Mouse (Mus musculus) heart, embryonic 11.5 days (tissue): ENCODE results near the gene Gstm2. TPM values are rescaled to one million over a fixed set of nuclear protein-coding genes. Genes with fewer than 3 reads are reported as not detected.
"Not testable (repeated sequence)": the region's sequence is repeated elsewhere in the genome, so short reads cannot be mapped to it uniquely, and the experiment has no call there.

Experiments used
- ATAC-seq: fragments of 200-750 bp; cut with Nextera tagmentation; replicated peaks from 2 replicates; pipeline ENCODE4 v1.8.0; 2017; ENCODE audit warnings: moderate library complexity; ENCODE audit not compliant: insufficient number of reproducible peaks, low FRiP score, low TSS enrichment
- H3K27ac ChIP-seq: fragments of 300-500 bp; sonication (generic); 2 replicates; pipeline ENCODE4 v1.5.1; 2014; ENCODE audit warnings: mild to moderate bottlenecking, low read depth, low read length
- H3K27me3 ChIP-seq: fragments of 300-500 bp; sonication (generic); 2 replicates; pipeline ENCODE4 v1.6.1; 2014; ENCODE audit warnings: mild to moderate bottlenecking, low read length, mixed read lengths; ENCODE audit not compliant: control insufficient read depth, insufficient read depth
- H3K36me3 ChIP-seq: fragments of 300-500 bp; sonication (generic); 2 replicates; pipeline ENCODE4 v1.6.1; 2014; ENCODE audit warnings: mild to moderate bottlenecking, low read length, moderate library complexity, mixed read lengths; ENCODE audit not compliant: control insufficient read depth, insufficient read depth
- H3K4me1 ChIP-seq: fragments of 300-500 bp; sonication (generic); 2 replicates; pipeline ENCODE4 v1.6.1; 2014; ENCODE audit warnings: low read length; ENCODE audit not compliant: control insufficient read depth, insufficient read depth
- H3K4me2 ChIP-seq: fragments of 300-500 bp; sonication (generic); 2 replicates; pipeline ENCODE4 v1.6.1; 2014; ENCODE audit warnings: mild to moderate bottlenecking, moderate library complexity
- H3K4me3 ChIP-seq: fragments of 300-500 bp; sonication (generic); 2 replicates; pipeline ENCODE4 v1.5.1; 2014; ENCODE audit warnings: low read depth, low read length
- H3K9ac ChIP-seq: fragments of 300-500 bp; sonication (generic); 2 replicates; pipeline ENCODE4 v1.6.1; 2014; ENCODE audit warnings: mild to moderate bottlenecking, low read depth, low read length, moderate library complexity
- H3K9me3 ChIP-seq: fragments of 300-500 bp; sonication (generic); replicated peaks from 2 replicates; pipeline ENCODE4 v1.6.1; 2016; ENCODE audit warnings: low read length; ENCODE audit not compliant: control insufficient read depth
- WGBS: fragments of 180-500 bp; shearing (Covaris S2); extraction: QIAGEN DNeasy Blood & Tissue Kit; methylation state at CpG from one replicate; pipeline ENCODE4 v1.1.7; 2014; ENCODE audit not compliant: insufficient replicate concordance; 5-methylcytosine and 5-hydroxymethylcytosine counted together
- polyA plus RNA-seq: library from polyadenylated mRNA; unstranded; fragments of >200 nt; fragmentation: Nextera tagmentation; extraction: Ambion mirVana; gene quantifications from 2 replicates; pipeline ENCODE4 v1.2.1, GENCODE M21; 2014

Gene Gstm2
- polyA plus RNA-seq, 1 experiment from 2014 or later: 57.5 TPM

GRCm38 (mm10) chr3:108011558-108011957 is 25.3 kb upstream of the Gstm2 start:
- H3K4me2 ChIP-seq: no peak overlapping the region
- 65% methylated on average over 3 of the region's 3 CpGs for WGBS
- H3K9ac ChIP-seq: no peak overlapping the region
- H3K4me3 ChIP-seq: no peak overlapping the region
- no peak overlapping the region for H3K27ac ChIP-seq
- H3K27me3 ChIP-seq: no peaks in the 10 kb centered on the region
- no peak for ATAC-seq
- no peaks in the 10 kb centered on the region for H3K9me3 ChIP-seq
- no peaks in the 10 kb centered on the region for H3K36me3 ChIP-seq
- no peaks in the 10 kb centered on the region for H3K4me1 ChIP-seq

- Histone ChIP-seq H3K4me2 (no peak overlapping the region), H3K36me3 (no peaks in the 10 kb centered on the region), H3K9ac (no peak overlapping the region), H3K27ac (no peak overlapping the region), H3K4me1 (no peaks in the 10 kb centered on the region), H3K27me3 (no peaks in the 10 kb centered on the region), H3K4me3 (no peak overlapping the region), H3K9me3 (no peaks in the 10 kb centered on the region)
- no peak for ATAC-seq
- 48% methylated on average over 2 of the region's 2 CpGs for WGBS
Measured at GRCm38 (mm10) chr3:108010286-108010685, 24.0 kb upstream of the Gstm2 start.

DNA sequence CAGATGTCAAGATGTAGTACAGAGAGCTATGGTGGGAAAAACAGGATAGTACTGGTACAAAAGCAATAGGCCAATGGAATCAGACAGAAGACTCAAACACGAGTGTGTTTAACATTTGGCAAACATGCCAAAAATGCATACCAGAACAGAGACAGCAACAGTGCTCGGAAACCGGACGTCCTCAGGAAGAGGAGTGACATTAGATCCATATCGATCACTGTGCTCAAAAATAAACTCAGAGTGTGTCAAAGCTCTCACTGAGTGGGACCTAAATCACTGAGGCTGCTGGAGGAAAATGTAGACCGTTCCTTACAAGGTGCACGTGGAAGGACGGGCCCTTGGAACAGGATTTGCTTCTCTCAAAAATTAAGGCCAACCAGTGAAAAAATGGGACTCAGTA is 15.8 kb upstream of the Gstm2 start:
- Histone ChIP-seq H3K4me1 (no peaks in the 10 kb centered on the region), H3K27ac (no peak overlapping the region), H3K9me3 (no peaks in the 10 kb centered on the region), H3K9ac (no peak overlapping the region), H3K4me3 (no peak overlapping the region), H3K36me3 (no peaks in the 10 kb centered on the region), H3K27me3 (no peaks in the 10 kb centered on the region), H3K4me2 (no peak overlapping the region)
- 77% methylated on average over 8 of the region's 8 CpGs for WGBS
- no peak for ATAC-seq

GRCm38 (mm10) chr3:107999491-107999890 is 13.2 kb upstream of the Gstm2 start:
- Histone ChIP-seq H3K9me3 (no peaks in the 10 kb centered on the region), H3K4me3 (no peak overlapping the region), H3K4me2 (no peak overlapping the region), H3K36me3 (no peaks in the 10 kb centered on the region), H3K27me3 (no peaks in the 10 kb centered on the region), H3K4me1 (no peaks in the 10 kb centered on the region), H3K27ac (no peak overlapping the region), H3K9ac (no peak overlapping the region)
- WGBS: 81% methylated on average over 3 of the region's 3 CpGs
- ATAC-seq: no peak

DNA sequence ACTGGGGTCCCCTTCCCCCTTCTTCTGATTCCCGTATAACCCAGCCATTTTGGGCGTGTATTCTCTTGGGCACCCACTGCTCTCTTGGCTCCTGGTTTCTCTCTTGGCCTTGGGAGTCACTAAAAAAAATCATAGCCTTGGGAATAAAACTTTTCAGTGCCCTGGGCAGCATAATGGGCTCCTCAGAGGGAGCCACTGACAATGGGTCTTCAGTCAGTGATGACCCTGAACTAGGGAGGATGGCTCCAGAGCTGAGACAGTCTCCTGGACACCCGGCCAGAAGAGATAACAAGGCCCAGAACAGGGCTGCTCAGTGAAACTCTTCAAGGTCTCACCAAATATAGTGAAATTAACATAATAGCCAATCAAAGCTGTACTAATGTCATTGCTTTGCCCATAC is 12.3 kb upstream of the Gstm2 start:
- Histone ChIP-seq H3K4me3 (no peak overlapping the region), H3K9me3 (no peaks in the 10 kb centered on the region), H3K27ac (no peak overlapping the region), H3K9ac (no peak overlapping the region), H3K27me3 (no peaks in the 10 kb centered on the region), H3K4me2 (no peak overlapping the region), H3K36me3 (no peaks in the 10 kb centered on the region), H3K4me1 (no peaks in the 10 kb centered on the region)
- ATAC-seq: no peak
- 74% methylated on average over 3 of the region's 3 CpGs for WGBS

GRCm38 (mm10) chr3:107996576-107996975 is 10.3 kb upstream of the Gstm2 start:
- no peak overlapping the region for H3K9ac ChIP-seq
- no peak overlapping the region for H3K27ac ChIP-seq
- no peaks in the 10 kb centered on the region for H3K9me3 ChIP-seq
- 71% methylated on average over 4 of the region's 4 CpGs for WGBS
- H3K27me3 ChIP-seq: no peaks in the 10 kb centered on the region
- ATAC-seq: no peak
- no peaks in the 10 kb centered on the region for H3K4me1 ChIP-seq
- no peak overlapping the region for H3K4me2 ChIP-seq
- no peaks in the 10 kb centered on the region for H3K36me3 ChIP-seq
- H3K4me3 ChIP-seq: no peak overlapping the region

DNA sequence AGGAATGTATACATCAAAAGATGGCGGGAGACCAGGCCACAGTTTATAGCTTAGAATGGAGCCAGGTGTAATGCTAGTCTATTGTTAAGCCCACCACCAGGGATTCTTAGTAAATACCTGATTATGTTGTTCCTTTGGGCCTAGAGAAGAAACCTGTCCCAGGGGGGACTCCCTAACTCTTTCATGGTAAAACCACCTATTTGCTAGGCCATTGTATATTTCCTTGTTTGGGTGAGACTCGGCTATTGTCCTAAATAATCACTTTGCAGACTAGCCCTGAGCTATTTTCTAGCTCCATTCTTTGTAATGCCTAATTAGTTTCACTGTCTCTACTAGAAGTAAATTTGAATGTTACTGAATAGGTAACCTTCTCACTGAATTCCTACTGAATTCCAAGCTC is 9.7 kb upstream of the Gstm2 start:
- not testable (repeated sequence) for H3K27ac ChIP-seq, H3K4me3 ChIP-seq, H3K4me2 ChIP-seq, H3K9ac ChIP-seq, H3K9me3 ChIP-seq, ATAC-seq, H3K36me3 ChIP-seq, H3K27me3 ChIP-seq, H3K4me1 ChIP-seq
- WGBS: 77% methylated on average over 2 of the region's 2 CpGs

DNA sequence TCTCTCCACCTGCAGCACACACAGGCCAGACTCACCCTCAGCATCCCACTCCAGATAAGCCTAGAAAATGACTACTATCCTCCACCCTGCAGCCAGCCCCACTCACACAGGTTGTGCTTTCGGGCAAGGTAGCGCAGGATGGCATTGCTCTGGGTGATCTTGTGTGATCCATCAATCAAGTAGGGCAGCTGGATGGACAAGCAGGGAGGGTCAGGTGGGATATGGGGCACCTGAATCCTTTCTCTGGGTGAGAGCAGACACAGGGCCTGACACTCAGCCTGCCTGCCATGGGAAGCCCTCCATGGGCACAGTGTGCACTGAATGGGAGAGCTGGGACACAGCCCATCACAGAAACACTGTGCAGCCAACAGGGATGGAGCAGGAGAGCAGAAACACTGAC is 1.1 kb downstream of the Gstm2 start:
- not testable (repeated sequence) for H3K27me3 ChIP-seq, H3K4me3 ChIP-seq, H3K9me3 ChIP-seq, H3K36me3 ChIP-seq, ATAC-seq, H3K4me2 ChIP-seq, H3K27ac ChIP-seq, H3K9ac ChIP-seq, H3K4me1 ChIP-seq
- 95% methylated on average over 2 of the region's 2 CpGs for WGBS

- Histone ChIP-seq H3K4me1 (no peaks in the 10 kb centered on the region; the same call in 1 of the 2 replicates), H3K4me2 (no peak overlapping the region), H3K4me3 (no peak overlapping the region), H3K9me3 (no peaks in the 10 kb centered on the region), H3K36me3 (no peaks in the 10 kb centered on the region), H3K9ac (no peak overlapping the region), H3K27me3 (no peaks in the 10 kb centered on the region), H3K27ac (no peak overlapping the region)
- ATAC-seq: no peak
- WGBS: 73% methylated on average over 5 of the region's 5 CpGs
Measured at GRCm38 (mm10) chr3:107984471-107984870, 1.8 kb downstream of the Gstm2 start.
